Mouse (Mus musculus): ENCODE data around the gene Adh4.
"Not testable (repeated sequence)": the region's sequence is repeated elsewhere in the genome, so short reads cannot be mapped to it uniquely, and the experiment has no call there.

Gene Adh4

GRCm38 (mm10) chr3:138415121-138415690 lies at the start of gene Adh4:
TSS of gene Adh4 (plus strand) at chr3:138415466.
- in situ Hi-C loops (cut with MboI; ENCODE audit: low sequenced_read_pairs), result loop anchor here (10.0 kb wide), 1 partner anchor 190 kb away; no protein-coding TSS in a partner anchor

GRCm38 (mm10) chr3:138366181-138366580 lies 49.1 kb upstream of the Adh4 start:
- in situ Hi-C loops (cut with MboI; ENCODE audit: low sequenced_read_pairs), result no loop called here

- in situ Hi-C loops (cut with MboI; ENCODE audit: low sequenced_read_pairs), result no loop called here
These were observed 45.7 kb upstream of the Adh4 start for GRCm38 (mm10) chr3:138369546-138369945.

GRCm38 (mm10) chr3:138370289-138370688 lies 45.0 kb upstream of the Adh4 start:
- in situ Hi-C loops (cut with MboI; ENCODE audit: low sequenced_read_pairs), result not testable (repeated sequence)

- in situ Hi-C loops (cut with MboI; ENCODE audit: low sequenced_read_pairs), result no loop called here
These were observed 41.3 kb upstream of the Adh4 start for GRCm38 (mm10) chr3:138373920-138374319.

- in situ Hi-C loops (cut with MboI; ENCODE audit: low sequenced_read_pairs), result no loop called here
These were observed 40.1 kb upstream of the Adh4 start for GRCm38 (mm10) chr3:138375148-138375547.

- in situ Hi-C loops (cut with MboI; ENCODE audit: low sequenced_read_pairs), result no loop called here
These were observed 34.1 kb upstream of the Adh4 start for GRCm38 (mm10) chr3:138381133-138381532.

- in situ Hi-C loops (cut with MboI; ENCODE audit: low sequenced_read_pairs), result no loop called here
These were observed 28.1 kb upstream of the Adh4 start for GRCm38 (mm10) chr3:138387155-138387554.

- in situ Hi-C loops (cut with MboI; ENCODE audit: low sequenced_read_pairs), result no loop called here
These were observed 10.4 kb upstream of the Adh4 start for GRCm38 (mm10) chr3:138404872-138405271.

GRCm38 (mm10) chr3:138405341-138405740 lies 9.9 kb upstream of the Adh4 start:
- in situ Hi-C loops (cut with MboI; ENCODE audit: low sequenced_read_pairs), result no loop called here

GRCm38 (mm10) chr3:138405840-138406239 lies 9.4 kb upstream of the Adh4 start:
- in situ Hi-C loops (cut with MboI; ENCODE audit: low sequenced_read_pairs), result no loop called here

- in situ Hi-C loops (cut with MboI; ENCODE audit: low sequenced_read_pairs), result no loop called here
These were observed 7.3 kb upstream of the Adh4 start for GRCm38 (mm10) chr3:138407920-138408319.

GRCm38 (mm10) chr3:138409585-138409984 lies 5.7 kb upstream of the Adh4 start:
- in situ Hi-C loops (cut with MboI; ENCODE audit: low sequenced_read_pairs), result no loop called here

GRCm38 (mm10) chr3:138410211-138410610 lies 5.1 kb upstream of the Adh4 start:
- in situ Hi-C loops (cut with MboI; ENCODE audit: low sequenced_read_pairs), result loop anchor here (10.0 kb wide), 1 partner anchor 185 kb away; no protein-coding TSS in a partner anchor

GRCm38 (mm10) chr3:138419369-138419768 lies 4.1 kb downstream of the Adh4 start:
- in situ Hi-C loops (cut with MboI; ENCODE audit: low sequenced_read_pairs), result loop anchor here (10.0 kb wide), 1 partner anchor 195 kb away; no protein-coding TSS in a partner anchor

- in situ Hi-C loops (cut with MboI; ENCODE audit: low sequenced_read_pairs), result no loop called here
These were observed 5.1 kb downstream of the Adh4 start for GRCm38 (mm10) chr3:138420385-138420784.

GRCm38 (mm10) chr3:138423664-138424063 lies 8.4 kb downstream of the Adh4 start:
- in situ Hi-C loops (cut with MboI; ENCODE audit: low sequenced_read_pairs), result no loop called here

GRCm38 (mm10) chr3:138424247-138424646 lies 9.0 kb downstream of the Adh4 start:
- in situ Hi-C loops (cut with MboI; ENCODE audit: low sequenced_read_pairs), result no loop called here

GRCm38 (mm10) chr3:138430360-138430976 lies 15.2 kb downstream of the Adh4 start:
- in situ Hi-C loops (cut with MboI; ENCODE audit: low sequenced_read_pairs), result loop anchor here (25.0 kb wide), 1 partner anchor 643 kb away; no protein-coding TSS in a partner anchor

GRCm38 (mm10) chr3:138431835-138432234 lies 16.6 kb downstream of the Adh4 start:
- in situ Hi-C loops (cut with MboI; ENCODE audit: low sequenced_read_pairs), result loop anchor here (25.0 kb wide), 1 partner anchor 645 kb away; no protein-coding TSS in a partner anchor

GRCm38 (mm10) chr3:138438716-138439115 lies 23.4 kb downstream of the Adh4 start:
- in situ Hi-C loops (cut with MboI; ENCODE audit: low sequenced_read_pairs), result loop anchor here (25.0 kb wide), 1 partner anchor 651 kb away; no protein-coding TSS in a partner anchor

GRCm38 (mm10) chr3:138442203-138442602 lies 26.9 kb downstream of the Adh4 start:
- in situ Hi-C loops (cut with MboI; ENCODE audit: low sequenced_read_pairs), result loop anchor here (25.0 kb wide), 1 partner anchor 655 kb away; no protein-coding TSS in a partner anchor

Measured in CH12F3 (cell line).